Mouse (Mus musculus) heart, postnatal 0 days (tissue): Measurements from ENCODE around the gene Socs3.

Experiments
- CTCF ChIP-seq: IDR thresholded peaks from 2 replicates; pipeline ENCODE4 v1.5.1; 2016; ENCODE audit warnings: antibody characterized with exemption, control low read depth, low read depth
- EP300 ChIP-seq: IDR thresholded peaks from 2 replicates; pipeline ENCODE4 v1.6.1; 2016; ENCODE audit warnings: antibody characterized with exemption, low read depth

GRCm38 (mm10) chr11:118008843-118009242, 39.0 kb upstream of the Socs3 start:
- TF ChIP-seq CTCF: no peak
- no peak for TF ChIP-seq EP300
